Mouse (Mus musculus): ENCODE data around the gene Rbx1.

DNA sequence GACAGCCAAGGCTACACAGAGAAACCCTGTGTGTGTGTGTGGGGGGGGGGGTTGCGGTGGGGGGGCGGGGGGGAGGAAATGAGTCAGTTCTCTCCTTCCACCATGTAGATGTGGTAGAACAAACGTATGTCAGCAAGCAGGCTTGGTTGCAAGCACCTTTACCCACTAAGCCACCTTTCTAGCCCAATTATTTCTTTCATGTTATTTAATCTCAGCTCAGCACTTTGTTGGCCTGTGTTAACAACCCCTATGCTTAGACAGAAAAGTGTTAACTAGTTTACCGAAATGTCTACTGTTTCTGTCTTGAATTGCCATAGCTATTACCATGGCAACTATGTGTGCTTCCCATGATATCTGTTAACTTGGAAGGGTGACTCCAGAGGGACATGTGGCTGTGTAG lies 44.5 kb downstream of the Rbx1 start:
- no peak for TF ChIP-seq CTCF (IDR thresholded peaks at IDR 0.05 in 2 of 3, conservative IDR thresholded peaks at IDR 0.05 in 1 of 3; ENCODE audit: control insufficient read depth in 1 of 3, insufficient read depth in 1 of 3, low read depth in 2 of 3, low read length in 3 of 3, poor library complexity in 1 of 3, severe bottlenecking in 1 of 3)
- TF ChIP-seq POLR2A (IDR thresholded peaks at IDR 0.05; ENCODE audit: control insufficient read depth in 1 of 2, insufficient read depth in 1 of 2, low read depth in 1 of 2, low read length in 2 of 2, poor library complexity in 1 of 2) = no peak
- no peak for TF ChIP-seq POLR2AphosphoS2 (IDR thresholded peaks at IDR 0.05; ENCODE audit: low read length)

All from MEL (cell line).